Mouse (Mus musculus): ENCODE data around the gene C3. TPM values are rescaled to one million over a fixed set of nuclear protein-coding genes. Genes with fewer than 3 reads are reported as not detected.

Gene C3
- total RNA-seq, 1 experiment, result 0.22 TPM

GRCm38 (mm10) chr17:57170616-57171260, 57.2 kb downstream of the C3 start:
- Histone ChIP-seq H3K9ac (ENCODE audit: insufficient read depth, low read depth, low read length, poor library complexity, severe bottlenecking) (no peak overlapping the region), H3K36me3 (ENCODE audit: control insufficient read depth, insufficient read depth, low read length, poor library complexity, severe bottlenecking) (no peaks in the 10 kb centered on the region), H3K4me3 (ENCODE audit: insufficient read depth in 1 of 2, low read depth in 1 of 2, low read length in 2 of 2, poor library complexity in 1 of 2, severe bottlenecking in 1 of 2) (no peak overlapping the region), H3K4me1 (ENCODE audit: control insufficient read depth in 2 of 2, insufficient read depth in 2 of 2, low read length in 2 of 2, poor library complexity in 1 of 2) (peaks cover 0 to 6% of the 10 kb centered on the region in 2 experiments; a peak in 1 of 4 replicates), H3K9me3 (ENCODE audit: control insufficient read depth, insufficient read depth, low read depth, low read length) (no peaks in the 10 kb centered on the region), H3K27ac (ENCODE audit: insufficient read depth, low read depth, low read length, poor library complexity, severe bottlenecking) (no peak overlapping the region)
- TF ChIP-seq CHD2 (IDR thresholded peaks at IDR 0.05; ENCODE audit: low read depth, low read length), result no peak
- no peak for TF ChIP-seq ZNF384 (IDR thresholded peaks at IDR 0.05; ENCODE audit: low read depth, low read length)
- no peak for TF ChIP-seq MAFK (IDR thresholded peaks at IDR 0.05; ENCODE audit: insufficient read depth, low read depth, low read length)
- no peak for TF ChIP-seq ZC3H11A (IDR thresholded peaks at IDR 0.05; ENCODE audit: borderline replicate concordance, low read depth, low read length)
- no peak for TF ChIP-seq HCFC1 (IDR thresholded peaks at IDR 0.05; ENCODE audit: borderline replicate concordance, insufficient read depth, low read length)
- peak; percentile 29 for DNase-seq (ENCODE audit: low read depth, low spot score)
- in situ Hi-C loops (cut with MboI; ENCODE audit: low sequenced_read_pairs in 2 of 2, unreplicated experiment in 2 of 2), result no loop called here

- Histone ChIP-seq H3K4me1 (ENCODE audit: control insufficient read depth in 2 of 2, insufficient read depth in 2 of 2, low read length in 2 of 2, poor library complexity in 1 of 2) (peaks cover 0 to 6% of the 10 kb centered on the region in 2 experiments; a peak in 1 of 4 replicates), H3K9me3 (ENCODE audit: control insufficient read depth, insufficient read depth, low read depth, low read length) (no peaks in the 10 kb centered on the region), H3K4me3 (ENCODE audit: insufficient read depth in 1 of 2, low read depth in 1 of 2, low read length in 2 of 2, poor library complexity in 1 of 2, severe bottlenecking in 1 of 2) (no peak overlapping the region), H3K27ac (ENCODE audit: insufficient read depth, low read depth, low read length, poor library complexity, severe bottlenecking) (no peak overlapping the region), H3K36me3 (ENCODE audit: control insufficient read depth, insufficient read depth, low read length, poor library complexity, severe bottlenecking) (no peaks in the 10 kb centered on the region), H3K9ac (ENCODE audit: insufficient read depth, low read depth, low read length, poor library complexity, severe bottlenecking) (no peak overlapping the region)
- in situ Hi-C loops (cut with MboI; ENCODE audit: low sequenced_read_pairs in 2 of 2, unreplicated experiment in 2 of 2), result no loop called here
- peak; percentile 80 for DNase-seq (ENCODE audit: low read depth, low spot score)
- TF ChIP-seq ZC3H11A (IDR thresholded peaks at IDR 0.05; ENCODE audit: borderline replicate concordance, low read depth, low read length), result peak; percentile 88
- TF ChIP-seq MAFK (IDR thresholded peaks at IDR 0.05; ENCODE audit: insufficient read depth, low read depth, low read length), result no peak
Measured at GRCm38 (mm10) chr17:57166800-57167791, 60.8 kb downstream of the C3 start.

Other genes with a start within 250 kb of the C3 start
- 0.54 and 0.74 TPM in 2 replicates for gene Acer1, start 246.0 kb downstream of the C3 start, total RNA-seq (2012; rRNA removed)
- 185 and 187 TPM in 2 replicates for gene Clpp, start 237.8 kb downstream of the C3 start, total RNA-seq (2012; rRNA removed)
- 37.1 and 39.5 TPM in 2 replicates for gene Alkbh7, start 230.8 kb downstream of the C3 start, total RNA-seq (2012; rRNA removed)
- gene Pspn, start 228.1 kb downstream of the C3 start, total RNA-seq (2012; rRNA removed), result not detected in 2 replicates
- gene Gtf2f1, start 216.8 kb downstream of the C3 start, total RNA-seq (2012; rRNA removed), result 71.6 and 101 TPM in 2 replicates
- gene Gm17949, start 216.7 kb downstream of the C3 start, total RNA-seq (2012; rRNA removed), result not detected in 2 replicates
- 81.7 and 82.3 TPM in 2 replicates for gene Khsrp, start 196.6 kb downstream of the C3 start, total RNA-seq (2012; rRNA removed)
- 0.37 and 0.40 TPM in 2 replicates for gene Slc25a41, start 186.5 kb downstream of the C3 start, total RNA-seq (2012; rRNA removed)
- 6.2 and 15.4 TPM in 2 replicates for gene Crb3, start 169.0 kb downstream of the C3 start, total RNA-seq (2012; rRNA removed)
- gene Slc25a23, start 168.3 kb downstream of the C3 start, total RNA-seq (2012; rRNA removed), result 5.2 and 5.9 TPM in 2 replicates
- 0.45 and 0.53 TPM in 2 replicates for gene Dennd1c, start 149.6 kb downstream of the C3 start, total RNA-seq (2012; rRNA removed)
- gene Tubb4a, start 140.4 kb downstream of the C3 start, total RNA-seq (2012; rRNA removed), result 0.32 and 0.89 TPM in 2 replicates
- 8.9 and 10.6 TPM in 2 replicates for gene Tnfsf9, start 122.8 kb downstream of the C3 start, total RNA-seq (2012; rRNA removed)
- gene Cd70, start 78.4 kb downstream of the C3 start, total RNA-seq (2012; rRNA removed), result 1.2 TPM in 1 of 2 replicates, not detected in the other
- 0.13 TPM in 1 of 2 replicates, not detected in the other for gene Tnfsf14, start 34.0 kb downstream of the C3 start, total RNA-seq (2012; rRNA removed)
- 25.0 and 32.8 TPM in 2 replicates for gene Gpr108, start 20.3 kb upstream of the C3 start, total RNA-seq (2012; rRNA removed)
- 40.6 and 45.5 TPM in 2 replicates for gene Trip10, start 21.3 kb upstream of the C3 start, total RNA-seq (2012; rRNA removed)
- gene Vav1, start 51.0 kb upstream of the C3 start, total RNA-seq (2012; rRNA removed), result 1.1 and 1.3 TPM in 2 replicates
- 0.22 TPM in 1 of 2 replicates, not detected in the other for gene Adgre1, start 130.6 kb upstream of the C3 start, total RNA-seq (2012; rRNA removed)